Mouse (Mus musculus) naive thymus-derived CD4-positive, alpha-beta T cell, adult 2 months (primary cell): ENCODE data around the gene Scgb3a1.

ENCODE experiments used
- DNase-seq: peaks from one replicate; pipeline ENCODE4 v3.0.0-alpha.2; 2011; ENCODE audit warnings: low read depth

The Scgb3a1 gene

GRCm38 (mm10) chr11:49663310-49663709 lies at the start of gene Scgb3a1:
Scgb3a1 (plus strand) TSS chr11:49663610.
- DNase-seq, result no peak

GRCm38 (mm10) chr11:49615856-49616725 lies 47.3 kb upstream of the Scgb3a1 start:
- DNase-seq, result no peak

GRCm38 (mm10) chr11:49618476-49618875 lies 44.9 kb upstream of the Scgb3a1 start:
- DNase-seq, result no peak

GRCm38 (mm10) chr11:49621953-49622352 lies 41.5 kb upstream of the Scgb3a1 start:
- no peak for DNase-seq

GRCm38 (mm10) chr11:49624156-49624555 lies 39.3 kb upstream of the Scgb3a1 start:
- DNase-seq, result no peak

- no peak for DNase-seq
Measured at GRCm38 (mm10) chr11:49625863-49626262, 37.5 kb upstream of the Scgb3a1 start.

- DNase-seq, result no peak
Measured at GRCm38 (mm10) chr11:49626748-49627147, 36.7 kb upstream of the Scgb3a1 start.

GRCm38 (mm10) chr11:49631154-49631553 lies 32.3 kb upstream of the Scgb3a1 start:
- DNase-seq, result peak; percentile 37

- no peak for DNase-seq
Measured at GRCm38 (mm10) chr11:49632256-49632655, 31.2 kb upstream of the Scgb3a1 start.

GRCm38 (mm10) chr11:49634101-49634500 lies 29.3 kb upstream of the Scgb3a1 start:
- no peak for DNase-seq

- DNase-seq, result no peak
Measured at GRCm38 (mm10) chr11:49635671-49636070, 27.7 kb upstream of the Scgb3a1 start.

GRCm38 (mm10) chr11:49636449-49636848 lies 27.0 kb upstream of the Scgb3a1 start:
- DNase-seq, result no peak

GRCm38 (mm10) chr11:49645677-49646076 lies 17.7 kb upstream of the Scgb3a1 start:
- DNase-seq, result no peak

GRCm38 (mm10) chr11:49650113-49650993 lies 13.1 kb upstream of the Scgb3a1 start:
- DNase-seq, result peak; percentile 71

GRCm38 (mm10) chr11:49650994-49651761 lies 12.2 kb upstream of the Scgb3a1 start:
- DNase-seq, result no peak

GRCm38 (mm10) chr11:49651762-49652322 lies 11.6 kb upstream of the Scgb3a1 start:
- no peak for DNase-seq

GRCm38 (mm10) chr11:49652401-49653078 lies 10.9 kb upstream of the Scgb3a1 start:
- peak; percentile 84 for DNase-seq

- no peak for DNase-seq
Measured at GRCm38 (mm10) chr11:49653079-49653408, 10.4 kb upstream of the Scgb3a1 start.

GRCm38 (mm10) chr11:49654651-49655050 lies 8.8 kb upstream of the Scgb3a1 start:
- DNase-seq, result no peak

GRCm38 (mm10) chr11:49655501-49655900 lies 7.9 kb upstream of the Scgb3a1 start:
- no peak for DNase-seq

GRCm38 (mm10) chr11:49658065-49658464 lies 5.3 kb upstream of the Scgb3a1 start:
- no peak for DNase-seq
